Mouse (Mus musculus): ENCODE measurements around the gene Tbx10. TPM values are rescaled to one million over a fixed set of nuclear protein-coding genes. Genes with fewer than 3 reads are reported as not detected.
"Not testable (repeated sequence)": the region's sequence is repeated elsewhere in the genome, so short reads cannot be mapped to it uniquely, and the experiment has no call there.

The Tbx10 gene
- total RNA-seq, 1 experiment: not detected

- Histone ChIP-seq H3K36me3 (ENCODE audit: control insufficient read depth, insufficient read depth, low read length, poor library complexity, severe bottlenecking) (no peaks in the 10 kb centered on the region), H3K27ac (ENCODE audit: insufficient read depth, low read depth, low read length, poor library complexity, severe bottlenecking) (no peak overlapping the region), H3K9me3 (ENCODE audit: control insufficient read depth, insufficient read depth, low read depth, low read length) (no peaks in the 10 kb centered on the region), H3K9ac (ENCODE audit: insufficient read depth, low read depth, low read length, poor library complexity, severe bottlenecking) (no peak overlapping the region), H3K4me1 (ENCODE audit: control insufficient read depth in 2 of 2, insufficient read depth in 2 of 2, low read length in 2 of 2, poor library complexity in 1 of 2) (no peaks in the 10 kb centered on the region), H3K4me3 (ENCODE audit: insufficient read depth in 1 of 2, low read depth in 1 of 2, low read length in 2 of 2, poor library complexity in 1 of 2, severe bottlenecking in 1 of 2) (no peak overlapping the region)
- no peak for DNase-seq (ENCODE audit: low read depth, low spot score)
- in situ Hi-C loops (cut with MboI; ENCODE audit: low sequenced_read_pairs in 2 of 2, unreplicated experiment in 2 of 2): no loop called here
- TF ChIP-seq HCFC1 (IDR thresholded peaks at IDR 0.05; ENCODE audit: borderline replicate concordance, insufficient read depth, low read length) (no peak), ZNF384 (IDR thresholded peaks at IDR 0.05; ENCODE audit: low read depth, low read length) (no peak), MAFK (IDR thresholded peaks at IDR 0.05; ENCODE audit: insufficient read depth, low read depth, low read length) (no peak), ZC3H11A (IDR thresholded peaks at IDR 0.05; ENCODE audit: borderline replicate concordance, low read depth, low read length) (no peak)
These were observed 37.5 kb upstream of the Tbx10 start for GRCm38 (mm10) chr19:3955033-3955432.

GRCm38 (mm10) chr19:3955804-3956203 is 36.7 kb upstream of the Tbx10 start:
- DNase-seq (ENCODE audit: low read depth, low spot score): no peak
- TF ChIP-seq MAFK (IDR thresholded peaks at IDR 0.05; ENCODE audit: insufficient read depth, low read depth, low read length): no peak
- no peak for TF ChIP-seq ZC3H11A (IDR thresholded peaks at IDR 0.05; ENCODE audit: borderline replicate concordance, low read depth, low read length)
- TF ChIP-seq CHD2 (IDR thresholded peaks at IDR 0.05; ENCODE audit: low read depth, low read length): no peak
- no peak for TF ChIP-seq ZNF384 (IDR thresholded peaks at IDR 0.05; ENCODE audit: low read depth, low read length)
- no peak for TF ChIP-seq HCFC1 (IDR thresholded peaks at IDR 0.05; ENCODE audit: borderline replicate concordance, insufficient read depth, low read length)
- Histone ChIP-seq H3K9me3 (ENCODE audit: control insufficient read depth, insufficient read depth, low read depth, low read length) (no peaks in the 10 kb centered on the region), H3K4me1 (ENCODE audit: control insufficient read depth in 2 of 2, insufficient read depth in 2 of 2, low read length in 2 of 2, poor library complexity in 1 of 2) (no peaks in the 10 kb centered on the region), H3K9ac (ENCODE audit: insufficient read depth, low read depth, low read length, poor library complexity, severe bottlenecking) (no peak overlapping the region), H3K4me3 (ENCODE audit: insufficient read depth in 1 of 2, low read depth in 1 of 2, low read length in 2 of 2, poor library complexity in 1 of 2, severe bottlenecking in 1 of 2) (no peak overlapping the region), H3K27ac (ENCODE audit: insufficient read depth, low read depth, low read length, poor library complexity, severe bottlenecking) (no peak overlapping the region), H3K36me3 (ENCODE audit: control insufficient read depth, insufficient read depth, low read length, poor library complexity, severe bottlenecking) (no peaks in the 10 kb centered on the region)
- in situ Hi-C loops (cut with MboI; ENCODE audit: low sequenced_read_pairs in 2 of 2, unreplicated experiment in 2 of 2): no loop called here

DNA sequence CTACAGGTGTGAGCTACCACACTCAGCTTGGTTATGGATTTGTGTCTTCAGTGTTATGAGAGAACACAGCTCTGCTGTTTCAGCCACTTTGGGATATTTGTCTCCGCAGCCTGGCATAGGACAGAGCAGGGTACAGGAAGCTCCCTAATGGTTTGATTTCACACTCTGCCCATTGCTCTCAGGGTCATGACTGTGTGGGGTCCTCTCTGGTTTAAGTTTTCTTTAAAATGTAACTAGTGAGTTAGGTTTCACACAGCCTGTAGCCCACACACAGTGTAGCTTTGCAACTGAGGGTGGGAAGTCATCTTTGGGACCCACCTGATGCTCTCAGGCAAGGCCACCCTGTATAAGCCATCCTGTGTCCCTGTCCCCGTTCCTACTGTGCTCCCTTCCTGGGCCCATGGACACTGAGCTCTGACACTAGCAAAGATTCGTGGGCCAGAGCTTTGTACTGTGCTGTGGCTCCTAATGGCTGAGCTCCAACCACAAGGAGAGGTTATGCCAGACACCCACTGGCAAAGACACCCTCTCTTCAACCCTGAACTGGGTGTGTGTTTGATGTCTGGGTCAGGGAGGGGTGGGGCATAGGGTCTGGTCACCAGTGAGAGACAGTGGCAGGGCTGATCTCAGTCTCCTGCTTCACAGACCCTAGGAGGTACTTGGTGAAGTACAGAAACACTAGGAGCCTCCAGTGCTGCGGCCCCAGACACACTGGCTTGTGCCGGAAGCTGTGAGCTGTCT is 35.1 kb upstream of the Tbx10 start:
- DNase-seq (ENCODE audit: low read depth, low spot score); H3K36me3 ChIP-seq (ENCODE audit: control insufficient read depth, insufficient read depth, low read length, poor library complexity, severe bottlenecking); H3K27ac ChIP-seq (ENCODE audit: insufficient read depth, low read depth, low read length, poor library complexity, severe bottlenecking); H3K4me3 ChIP-seq (ENCODE audit: insufficient read depth in 1 of 2, low read depth in 1 of 2, low read length in 2 of 2, poor library complexity in 1 of 2, severe bottlenecking in 1 of 2); H3K9ac ChIP-seq (ENCODE audit: insufficient read depth, low read depth, low read length, poor library complexity, severe bottlenecking); in situ Hi-C loops (cut with MboI; ENCODE audit: low sequenced_read_pairs in 2 of 2, unreplicated experiment in 2 of 2); H3K4me1 ChIP-seq (ENCODE audit: control insufficient read depth in 2 of 2, insufficient read depth in 2 of 2, low read length in 2 of 2, poor library complexity in 1 of 2); H3K9me3 ChIP-seq (ENCODE audit: control insufficient read depth, insufficient read depth, low read depth, low read length): not testable (repeated sequence)

DNA sequence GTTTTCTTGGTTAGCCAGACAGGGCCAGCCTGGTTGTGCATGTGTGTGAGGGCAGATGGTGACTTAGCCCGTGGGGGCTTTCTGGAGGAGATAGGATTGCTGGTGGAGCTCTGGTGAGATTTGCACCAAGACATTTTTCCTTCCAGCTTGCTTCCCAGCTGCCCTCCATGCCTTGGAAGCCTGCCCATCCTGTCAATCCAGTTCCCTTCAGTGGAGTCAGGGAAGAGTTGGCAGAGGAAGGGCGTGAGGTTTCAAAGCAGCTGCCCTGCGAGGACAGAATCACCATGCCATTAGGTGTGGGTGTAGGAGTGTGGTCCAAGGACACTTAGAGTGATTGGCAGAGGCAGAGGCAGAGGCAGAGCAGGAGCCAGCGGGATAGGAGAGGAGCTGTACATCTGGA is 34.1 kb upstream of the Tbx10 start, which contains the start of gene Aldh3b3:
Gene Aldh3b3 (plus strand): TSS at position 176 of the 400 bp plus-strand sequence.
- no peak for DNase-seq (ENCODE audit: low read depth, low spot score)
- TF ChIP-seq MAFK (IDR thresholded peaks at IDR 0.05; ENCODE audit: insufficient read depth, low read depth, low read length): no peak
- no peak for TF ChIP-seq CHD2 (IDR thresholded peaks at IDR 0.05; ENCODE audit: low read depth, low read length)
- no peak for TF ChIP-seq ZC3H11A (IDR thresholded peaks at IDR 0.05; ENCODE audit: borderline replicate concordance, low read depth, low read length)
- no peak for TF ChIP-seq ZNF384 (IDR thresholded peaks at IDR 0.05; ENCODE audit: low read depth, low read length)
- TF ChIP-seq HCFC1 (IDR thresholded peaks at IDR 0.05; ENCODE audit: borderline replicate concordance, insufficient read depth, low read length): no peak
- Histone ChIP-seq H3K4me1 (ENCODE audit: control insufficient read depth in 2 of 2, insufficient read depth in 2 of 2, low read length in 2 of 2, poor library complexity in 1 of 2) (no peaks in the 10 kb centered on the region), H3K9ac (ENCODE audit: insufficient read depth, low read depth, low read length, poor library complexity, severe bottlenecking) (no peak within 1 kb of the TSS), H3K9me3 (ENCODE audit: control insufficient read depth, insufficient read depth, low read depth, low read length) (no peaks in the 10 kb centered on the region), H3K4me3 (ENCODE audit: insufficient read depth in 1 of 2, low read depth in 1 of 2, low read length in 2 of 2, poor library complexity in 1 of 2, severe bottlenecking in 1 of 2) (no peak within 1 kb of the TSS), H3K27ac (ENCODE audit: insufficient read depth, low read depth, low read length, poor library complexity, severe bottlenecking) (peak within 1 kb of the TSS; percentile 5; the same call in 1 of the 2 replicates), H3K36me3 (ENCODE audit: control insufficient read depth, insufficient read depth, low read length, poor library complexity, severe bottlenecking) (no peaks in the 10 kb centered on the region)
- in situ Hi-C loops (cut with MboI; ENCODE audit: low sequenced_read_pairs in 2 of 2, unreplicated experiment in 2 of 2): no loop called here

DNA sequence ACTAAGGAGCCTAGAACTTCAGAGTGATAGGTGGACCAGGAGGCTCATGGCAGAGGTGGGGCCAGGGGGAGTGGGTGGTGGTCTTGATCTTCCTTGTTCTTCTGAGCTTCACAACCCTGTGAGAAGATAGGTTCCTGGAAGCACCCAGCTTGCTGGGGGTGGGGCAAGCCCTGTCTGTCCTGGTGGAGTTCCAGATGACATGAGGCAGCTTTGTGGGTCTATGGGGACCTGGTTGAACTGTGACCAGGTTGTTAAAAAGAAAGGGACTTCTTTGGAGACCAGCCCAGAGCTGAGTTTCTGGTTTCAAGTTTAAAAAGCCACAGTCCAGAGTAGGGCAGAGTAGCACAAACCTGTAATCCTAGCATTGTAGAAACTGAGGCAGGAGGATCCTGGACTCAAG is 33.5 kb upstream of the Tbx10 start:
- Histone ChIP-seq H3K9ac (ENCODE audit: insufficient read depth, low read depth, low read length, poor library complexity, severe bottlenecking) (no peak overlapping the region), H3K4me3 (ENCODE audit: insufficient read depth in 1 of 2, low read depth in 1 of 2, low read length in 2 of 2, poor library complexity in 1 of 2, severe bottlenecking in 1 of 2) (no peak overlapping the region), H3K4me1 (ENCODE audit: control insufficient read depth in 2 of 2, insufficient read depth in 2 of 2, low read length in 2 of 2, poor library complexity in 1 of 2) (no peaks in the 10 kb centered on the region), H3K36me3 (ENCODE audit: control insufficient read depth, insufficient read depth, low read length, poor library complexity, severe bottlenecking) (no peaks in the 10 kb centered on the region), H3K9me3 (ENCODE audit: control insufficient read depth, insufficient read depth, low read depth, low read length) (no peaks in the 10 kb centered on the region), H3K27ac (ENCODE audit: insufficient read depth, low read depth, low read length, poor library complexity, severe bottlenecking) (no peak overlapping the region)
- TF ChIP-seq ZNF384 (IDR thresholded peaks at IDR 0.05; ENCODE audit: low read depth, low read length) (no peak), CHD2 (IDR thresholded peaks at IDR 0.05; ENCODE audit: low read depth, low read length) (no peak), MAFK (IDR thresholded peaks at IDR 0.05; ENCODE audit: insufficient read depth, low read depth, low read length) (no peak), HCFC1 (IDR thresholded peaks at IDR 0.05; ENCODE audit: borderline replicate concordance, insufficient read depth, low read length) (no peak), ZC3H11A (IDR thresholded peaks at IDR 0.05; ENCODE audit: borderline replicate concordance, low read depth, low read length) (no peak)
- in situ Hi-C loops (cut with MboI; ENCODE audit: low sequenced_read_pairs in 2 of 2, unreplicated experiment in 2 of 2): no loop called here
- no peak for DNase-seq (ENCODE audit: low read depth, low spot score)
